Mouse (Mus musculus): ENCODE measurements around the gene Copa. TPM values are rescaled to one million over a fixed set of nuclear protein-coding genes. Genes with fewer than 3 reads are reported as not detected.

The Copa gene
- polyA plus RNA-seq, 1 experiment, result 53.1 TPM

GRCm38 (mm10) chr1:172129108-172129507 is 46.8 kb downstream of the Copa start:
- WGBS, result 44% methylated on average over 2 of the region's 2 CpGs
- H3K4me1 ChIP-seq (ENCODE audit: control insufficient read depth, insufficient read depth, low read length), result peaks cover 9% of the 10 kb centered on the region
- H3K4me3 ChIP-seq (replicated peaks; ENCODE audit: extremely low read depth, low read depth, low read length), result no peak overlapping the region
- TF ChIP-seq CTCF (IDR thresholded peaks at IDR 0.05; ENCODE audit: insufficient read depth, low read length) (peak; percentile 34; the same call in 1 of the 2 replicates), POLR2A (IDR thresholded peaks at IDR 0.05; ENCODE audit: borderline replicate concordance, extremely low read depth, low read depth, low read length) (no peak)
- no peak for DNase-seq

- DNase-seq, result no peak
- no peak for TF ChIP-seq POLR2A (IDR thresholded peaks at IDR 0.05; ENCODE audit: borderline replicate concordance, extremely low read depth, low read depth, low read length)
- TF ChIP-seq CTCF (IDR thresholded peaks at IDR 0.05; ENCODE audit: insufficient read depth, low read length), result no peak
- Histone ChIP-seq H3K4me1 (ENCODE audit: control insufficient read depth, insufficient read depth, low read length) (peaks cover 9% of the 10 kb centered on the region), H3K4me3 (replicated peaks; ENCODE audit: extremely low read depth, low read depth, low read length) (no peak overlapping the region)
- 97% methylated on average over 5 of the region's 5 CpGs for WGBS
Measured at GRCm38 (mm10) chr1:172129780-172130179, 47.5 kb downstream of the Copa start.

- Histone ChIP-seq H3K4me1 (ENCODE audit: control insufficient read depth, insufficient read depth, low read length) (peaks cover 4% of the 10 kb centered on the region), H3K4me3 (replicated peaks; ENCODE audit: extremely low read depth, low read depth, low read length) (no peak overlapping the region)
- no peak for DNase-seq
- WGBS, result 85% methylated on average over 7 of the region's 7 CpGs
- TF ChIP-seq CTCF (IDR thresholded peaks at IDR 0.05; ENCODE audit: insufficient read depth, low read length), result no peak
- TF ChIP-seq POLR2A (IDR thresholded peaks at IDR 0.05; ENCODE audit: borderline replicate concordance, extremely low read depth, low read depth, low read length), result no peak
Measured at GRCm38 (mm10) chr1:172132319-172132718, 50.0 kb downstream of the Copa start.

- 74% methylated on average over 7 of the region's 7 CpGs for WGBS
- no peak for DNase-seq
- no peak for TF ChIP-seq CTCF (IDR thresholded peaks at IDR 0.05; ENCODE audit: insufficient read depth, low read length)
- TF ChIP-seq POLR2A (IDR thresholded peaks at IDR 0.05; ENCODE audit: borderline replicate concordance, extremely low read depth, low read depth, low read length), result no peak
Measured at GRCm38 (mm10) chr1:172133535-172133934, 51.2 kb downstream of the Copa start.

GRCm38 (mm10) chr1:172134072-172134471 is 51.7 kb downstream of the Copa start:
- no peak for DNase-seq
- TF ChIP-seq POLR2A (IDR thresholded peaks at IDR 0.05; ENCODE audit: borderline replicate concordance, extremely low read depth, low read depth, low read length) (no peak), CTCF (IDR thresholded peaks at IDR 0.05; ENCODE audit: insufficient read depth, low read length) (no peak)
- Histone ChIP-seq H3K4me1 (ENCODE audit: control insufficient read depth, insufficient read depth, low read length) (no peaks in the 10 kb centered on the region), H3K4me3 (replicated peaks; ENCODE audit: extremely low read depth, low read depth, low read length) (no peak overlapping the region)
- 82% methylated on average over 4 of the region's 4 CpGs for WGBS

More at GRCm38 (mm10) chr1:172133535-172133934, 51.2 kb downstream of the Copa start:
- H3K4me3 ChIP-seq (replicated peaks; ENCODE audit: extremely low read depth, low read depth, low read length), result no peak overlapping the region
- no peaks in the 10 kb centered on the region for H3K4me1 ChIP-seq (ENCODE audit: control insufficient read depth, insufficient read depth, low read length)

GRCm38 (mm10) chr1:172140160-172140559 is 57.8 kb downstream of the Copa start:
- Histone ChIP-seq H3K4me1 (ENCODE audit: control insufficient read depth, insufficient read depth, low read length) (no peaks in the 10 kb centered on the region), H3K4me3 (replicated peaks; ENCODE audit: extremely low read depth, low read depth, low read length) (no peak overlapping the region)
- 64% methylated on average over 2 of the region's 2 CpGs for WGBS
- TF ChIP-seq CTCF (IDR thresholded peaks at IDR 0.05; ENCODE audit: insufficient read depth, low read length), result no peak
- TF ChIP-seq POLR2A (IDR thresholded peaks at IDR 0.05; ENCODE audit: borderline replicate concordance, extremely low read depth, low read depth, low read length), result no peak
- no peak for DNase-seq

GRCm38 (mm10) chr1:172140825-172141224 is 58.5 kb downstream of the Copa start:
- TF ChIP-seq CTCF (IDR thresholded peaks at IDR 0.05; ENCODE audit: insufficient read depth, low read length) (no peak), POLR2A (IDR thresholded peaks at IDR 0.05; ENCODE audit: borderline replicate concordance, extremely low read depth, low read depth, low read length) (no peak)
- 79% methylated on average over 1 of the region's 1 CpGs for WGBS
- Histone ChIP-seq H3K4me1 (ENCODE audit: control insufficient read depth, insufficient read depth, low read length) (no peaks in the 10 kb centered on the region), H3K4me3 (replicated peaks; ENCODE audit: extremely low read depth, low read depth, low read length) (no peak overlapping the region)
- no peak for DNase-seq

- no peak overlapping the region for H3K4me3 ChIP-seq (replicated peaks; ENCODE audit: extremely low read depth, low read depth, low read length)
- 74% methylated on average over 3 of the region's 3 CpGs for WGBS
Measured at GRCm38 (mm10) chr1:172141529-172141928, 59.2 kb downstream of the Copa start.

GRCm38 (mm10) chr1:172143570-172143969 is 61.2 kb downstream of the Copa start:
- TF ChIP-seq CTCF (IDR thresholded peaks at IDR 0.05; ENCODE audit: insufficient read depth, low read length) (peak; percentile 38), POLR2A (IDR thresholded peaks at IDR 0.05; ENCODE audit: borderline replicate concordance, extremely low read depth, low read depth, low read length) (no peak)
- 8% methylated on average over 1 of the region's 1 CpGs for WGBS

More at GRCm38 (mm10) chr1:172141529-172141928, 59.2 kb downstream of the Copa start:
- TF ChIP-seq POLR2A (IDR thresholded peaks at IDR 0.05; ENCODE audit: borderline replicate concordance, extremely low read depth, low read depth, low read length) (no peak), CTCF (IDR thresholded peaks at IDR 0.05; ENCODE audit: insufficient read depth, low read length) (no peak)
- no peaks in the 10 kb centered on the region for H3K4me1 ChIP-seq (ENCODE audit: control insufficient read depth, insufficient read depth, low read length)
- DNase-seq, result no peak

GRCm38 (mm10) chr1:172147835-172148278 is 65.5 kb downstream of the Copa start, which contains the start of gene Dcaf8:
TSS of gene Dcaf8 (plus strand) at chr1:172148084.
- H3K4me1 ChIP-seq (ENCODE audit: control insufficient read depth, insufficient read depth, low read length), result peaks cover 12% of the 10 kb centered on the region
- H3K4me3 ChIP-seq (replicated peaks; ENCODE audit: extremely low read depth, low read depth, low read length), result peak within 1 kb of the TSS; percentile 92
- WGBS, result under 1% methylated on average over 42 of the region's 42 CpGs
- TF ChIP-seq POLR2A (IDR thresholded peaks at IDR 0.05; ENCODE audit: borderline replicate concordance, extremely low read depth, low read depth, low read length) (peak; percentile 95), CTCF (IDR thresholded peaks at IDR 0.05; ENCODE audit: insufficient read depth, low read length) (no peak)
- DNase-seq, result peak; percentile 95

More at GRCm38 (mm10) chr1:172143570-172143969, 61.2 kb downstream of the Copa start:
- no peak overlapping the region for H3K4me3 ChIP-seq (replicated peaks; ENCODE audit: extremely low read depth, low read depth, low read length)
- DNase-seq, result peak; percentile 19
- H3K4me1 ChIP-seq (ENCODE audit: control insufficient read depth, insufficient read depth, low read length), result peaks cover 5% of the 10 kb centered on the region
